Mouse (Mus musculus): ENCODE measurements around the gene Plxna1.

Gene Plxna1

DNA sequence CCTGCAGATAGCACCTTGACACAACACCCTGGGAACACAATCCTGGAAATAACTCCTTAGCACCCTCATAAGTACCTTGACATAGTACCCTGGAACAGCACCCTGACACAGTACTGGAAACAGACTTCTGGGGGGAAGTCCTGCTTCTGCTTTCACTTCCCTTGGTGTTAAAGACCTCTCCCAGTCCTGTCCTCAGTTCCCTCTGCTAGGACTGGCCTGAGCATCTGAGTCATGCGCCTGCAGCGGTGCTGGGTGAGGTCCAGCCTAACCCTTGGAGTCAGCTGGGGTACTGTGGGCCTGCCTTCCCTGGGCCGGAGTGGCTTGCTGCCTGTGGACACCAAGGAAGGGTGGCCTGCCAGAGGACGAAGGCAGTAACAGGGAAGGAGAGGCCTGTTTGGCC, 81.9 kb downstream of the Plxna1 start:
- DNase-seq, result no peak

DNA sequence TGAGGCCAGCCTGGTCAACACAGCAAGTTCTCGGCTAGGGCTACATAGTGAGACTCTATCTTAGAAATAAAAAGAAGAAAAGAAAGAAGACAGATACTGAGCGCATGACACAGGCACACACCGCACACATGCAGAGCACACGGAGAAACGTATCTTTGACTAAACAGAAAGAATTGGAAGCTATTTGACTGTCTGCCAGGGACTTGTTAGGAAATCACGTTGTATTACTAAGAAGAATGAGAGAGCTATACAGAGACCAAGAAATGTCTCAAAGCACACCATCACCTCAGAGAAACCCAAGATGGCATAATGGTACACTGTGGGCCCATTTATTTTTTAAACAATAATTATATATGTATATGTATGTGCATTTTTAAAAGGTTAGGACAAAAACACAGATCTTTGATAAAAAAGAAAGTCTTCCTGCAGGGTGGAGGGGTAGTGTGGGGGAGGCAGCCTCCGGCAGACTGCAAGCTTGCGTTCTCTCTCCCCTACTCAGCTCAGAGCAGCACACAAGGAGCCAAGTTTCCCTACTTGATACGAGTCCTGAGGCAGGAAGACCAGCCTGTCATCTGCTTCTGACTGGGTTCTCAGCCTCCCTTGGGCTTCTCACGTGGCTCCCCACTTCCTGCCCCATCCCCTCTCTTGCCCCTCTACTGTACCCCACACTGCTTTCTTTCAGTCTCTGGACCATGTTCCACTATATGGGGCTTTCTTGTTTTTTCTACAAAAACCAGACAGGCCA, 90.5 kb downstream of the Plxna1 start:
- DNase-seq, result peak; percentile 37 to 48

DNA sequence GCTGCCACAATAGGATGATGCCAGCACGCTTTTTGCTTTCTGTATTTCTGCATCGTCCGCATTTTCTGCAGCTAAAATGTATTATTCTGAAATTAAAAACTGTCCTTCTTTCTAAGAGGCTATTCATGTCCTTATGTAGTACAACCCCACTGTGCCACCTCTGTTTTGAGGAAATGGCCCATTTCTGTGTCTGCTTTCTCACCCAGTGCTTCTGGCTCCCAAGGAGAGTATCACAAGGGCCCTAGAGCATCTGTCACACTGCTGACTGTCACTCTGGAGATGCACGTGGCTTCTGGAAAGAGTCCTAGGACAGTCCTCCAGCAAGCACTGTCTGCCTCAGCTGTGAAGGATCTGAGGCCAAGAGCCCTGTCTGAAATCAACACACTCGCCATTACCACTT, 95.2 kb downstream of the Plxna1 start:
- no peak for DNase-seq
